Mouse (Mus musculus) liver, embryonic 11.5 days (tissue): ENCODE measurements at regions not wholly inside any gene's neighbourhood (a gene's known extent, or its start where the extent isn't known, plus 50 kb on each side); places are given as distances from the start of the nearest gene placed in this dataset.

Experiments used
- ATAC-seq: fragments of 200-750 bp; cut with Nextera tagmentation; replicated peaks from 2 replicates; pipeline ENCODE4 v1.8.0; 2017; ENCODE audit warnings: moderate number of reproducible peaks, mild to moderate bottlenecking, moderate TSS enrichment, moderate library complexity; ENCODE audit not compliant: low FRiP score
- DNase-seq: peaks from one replicate; pipeline ENCODE4 v3.0.0-alpha.2; 2017; ENCODE audit warnings: low spot score
- H3K27ac ChIP-seq: fragments of 300-500 bp; sonication (generic); 2 replicates; pipeline ENCODE4 v1.5.1; 2014; ENCODE audit warnings: mild to moderate bottlenecking, low read depth, low read length, control low read depth
- H3K27me3 ChIP-seq: fragments of 300-500 bp; sonication (generic); replicated peaks from 2 replicates; pipeline ENCODE4 v1.6.1; 2014; ENCODE audit warnings: low read length, mixed read lengths; ENCODE audit not compliant: control insufficient read depth, insufficient read depth
- H3K36me3 ChIP-seq: fragments of 300-500 bp; sonication (generic); 2 replicates; pipeline ENCODE4 v1.6.1; 2014; ENCODE audit warnings: mild to moderate bottlenecking, low read length, moderate library complexity, mixed read lengths; ENCODE audit not compliant: control insufficient read depth, insufficient read depth
- H3K4me1 ChIP-seq: fragments of 300-500 bp; sonication (generic); replicated peaks from 2 replicates; pipeline ENCODE4 v1.6.1; 2014; ENCODE audit warnings: low read length, mixed read lengths; ENCODE audit not compliant: control insufficient read depth, insufficient read depth
- H3K4me2 ChIP-seq: fragments of 300-500 bp; sonication (generic); 2 replicates; pipeline ENCODE4 v1.6.1; 2014; ENCODE audit warnings: mild to moderate bottlenecking, control low read depth, moderate library complexity
- H3K4me3 ChIP-seq: fragments of 300-500 bp; sonication (generic); 2 replicates; pipeline ENCODE4 v1.5.1; 2014; ENCODE audit warnings: low read depth, low read length, control low read depth
- H3K9ac ChIP-seq: fragments of 300-500 bp; sonication (generic); 2 replicates; pipeline ENCODE4 v1.6.1; 2014; ENCODE audit warnings: low read depth, low read length, control low read depth
- H3K9me3 ChIP-seq: fragments of 300-500 bp; sonication (generic); 2 replicates; pipeline ENCODE4 v1.6.1; 2016; ENCODE audit warnings: low read length, inconsistent platforms, mixed read lengths; ENCODE audit not compliant: control insufficient read depth
- WGBS: fragments of 180-500 bp; shearing (Covaris S2); extraction: QIAGEN DNeasy Blood & Tissue Kit; methylation state at CpG from one replicate; pipeline ENCODE4 v1.1.7; 2014; 5-methylcytosine and 5-hydroxymethylcytosine counted together

DNA sequence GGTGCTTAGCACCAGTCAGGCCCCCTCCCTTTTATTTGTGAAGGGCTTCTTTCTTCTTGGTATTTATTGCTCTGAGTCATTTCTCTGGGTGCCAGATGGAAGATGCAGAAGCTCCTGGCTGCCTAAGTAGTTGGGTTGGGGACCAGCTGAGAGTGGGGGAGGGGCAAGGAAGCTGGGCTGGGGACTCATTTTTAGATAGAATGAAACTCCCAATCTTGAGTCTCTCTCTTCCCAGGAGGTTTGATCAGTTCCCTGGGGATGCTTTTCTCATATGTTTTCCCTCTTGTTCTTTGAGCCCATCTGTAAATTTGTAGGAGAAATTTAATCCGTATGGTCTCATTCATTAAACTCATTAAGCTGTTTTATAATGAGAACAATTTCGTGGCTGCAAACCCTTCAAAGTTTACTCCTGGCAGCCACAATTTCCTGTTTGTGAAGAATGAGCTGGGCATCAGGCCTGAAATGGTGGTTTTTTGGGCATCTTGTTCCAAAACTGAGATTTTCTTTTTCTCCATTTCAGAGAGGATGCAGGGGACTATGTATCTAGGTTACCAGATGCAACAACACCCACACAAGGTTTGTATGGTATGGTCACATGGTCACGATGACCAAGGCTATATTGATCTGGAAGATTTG, 98.9 kb upstream of the Slit3 start:
- ATAC-seq (no peak), DNase-seq (no peak)
- Histone ChIP-seq H3K4me1 (no peaks in the 10 kb centered on the region), H3K36me3 (no peaks in the 10 kb centered on the region), H3K4me3 (no peak overlapping the region), H3K9ac (no peak overlapping the region), H3K4me2 (no peak overlapping the region), H3K27ac (no peak overlapping the region), H3K27me3 (no peaks in the 10 kb centered on the region), H3K9me3 (no peaks in the 10 kb centered on the region)
- 62% methylated on average over 3 of the region's 3 CpGs for WGBS

DNA sequence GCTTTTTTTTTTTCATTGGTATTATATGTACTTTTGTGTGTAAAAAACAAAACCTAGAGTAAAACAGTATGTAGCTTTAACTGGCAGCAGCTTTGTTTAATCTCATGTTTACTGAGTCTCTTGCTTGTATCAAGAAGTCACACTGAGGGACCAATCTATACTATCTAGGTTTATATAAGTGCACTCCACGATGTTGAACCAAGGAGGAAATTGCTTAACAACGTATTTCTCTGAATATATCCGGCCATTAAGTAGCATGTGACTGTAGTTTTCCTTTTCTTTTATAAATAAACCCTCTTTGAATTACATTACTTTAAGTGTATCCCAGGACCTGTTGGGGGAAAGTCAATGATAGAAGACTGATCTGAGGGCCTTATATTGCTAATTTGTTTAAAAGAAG, 104.0 kb upstream of the Slit3 start:
- Histone ChIP-seq H3K27me3 (no peaks in the 10 kb centered on the region), H3K4me2 (no peak overlapping the region), H3K4me1 (no peaks in the 10 kb centered on the region), H3K27ac (no peak overlapping the region), H3K36me3 (no peaks in the 10 kb centered on the region), H3K4me3 (no peak overlapping the region), H3K9me3 (no peaks in the 10 kb centered on the region), H3K9ac (no peak overlapping the region)
- 54% methylated on average over 3 of the region's 3 CpGs for WGBS
- no peak for ATAC-seq
- no peak for DNase-seq

DNA sequence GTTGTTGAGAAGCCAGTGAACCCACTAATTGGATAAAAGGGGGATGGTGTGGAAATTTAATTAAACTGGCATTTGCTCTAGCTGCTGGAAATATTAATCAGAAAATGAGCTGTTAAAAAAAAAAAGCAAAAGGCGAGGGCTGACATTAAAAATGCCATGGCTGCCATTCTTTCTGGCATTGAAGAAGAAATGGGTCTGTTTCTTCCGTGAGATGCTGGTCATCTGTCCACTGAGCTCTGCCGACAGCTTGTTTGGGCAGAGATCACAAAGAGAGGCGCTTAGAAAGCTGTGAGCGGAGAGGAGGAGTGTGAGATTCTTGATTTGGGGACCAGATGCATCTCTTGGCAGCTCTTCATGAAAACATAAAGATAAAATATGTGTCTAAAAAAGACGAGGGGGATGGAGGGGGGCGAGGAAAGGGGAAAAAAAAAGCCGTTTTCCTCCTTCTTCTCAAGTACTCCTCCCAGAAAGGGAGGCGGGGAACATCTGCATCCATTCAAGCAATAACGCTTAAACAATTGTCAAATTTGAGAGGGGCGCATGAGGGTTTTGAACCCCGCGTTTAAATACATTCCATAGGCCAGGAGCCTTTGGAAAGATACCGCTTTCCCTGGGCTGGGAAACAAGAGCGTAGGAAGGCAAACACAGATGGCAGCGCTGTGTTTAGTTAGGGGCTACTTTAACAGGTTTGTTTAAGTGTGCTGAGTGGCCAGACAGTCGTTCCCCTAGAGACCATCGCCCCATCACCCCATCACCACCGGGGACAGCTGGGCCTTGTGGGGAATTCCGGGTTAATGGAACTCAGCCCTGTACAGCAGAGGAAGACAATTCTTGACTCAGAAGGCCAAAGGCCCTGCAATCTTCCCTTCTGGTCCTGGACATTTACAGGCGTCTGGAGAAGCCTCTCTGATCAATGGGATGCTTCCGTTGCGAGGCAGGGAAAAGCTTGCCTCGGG, 109.2 kb upstream of the Slit3 start:
- H3K27me3 ChIP-seq = peaks cover 2% of the 10 kb centered on the region; the same call in 1 of the 2 replicates
- WGBS = 56% methylated on average over 24 of the region's 24 CpGs
- H3K4me3 ChIP-seq = no peak overlapping the region
- ATAC-seq (no peak; the same call in 1 of the 2 replicates), DNase-seq (no peak)
- H3K9ac ChIP-seq = no peak overlapping the region
- H3K27ac ChIP-seq = no peak overlapping the region
- no peak overlapping the region for H3K4me2 ChIP-seq
- no peaks in the 10 kb centered on the region for H3K9me3 ChIP-seq
- H3K36me3 ChIP-seq = no peaks in the 10 kb centered on the region
- H3K4me1 ChIP-seq = no peaks in the 10 kb centered on the region

DNA sequence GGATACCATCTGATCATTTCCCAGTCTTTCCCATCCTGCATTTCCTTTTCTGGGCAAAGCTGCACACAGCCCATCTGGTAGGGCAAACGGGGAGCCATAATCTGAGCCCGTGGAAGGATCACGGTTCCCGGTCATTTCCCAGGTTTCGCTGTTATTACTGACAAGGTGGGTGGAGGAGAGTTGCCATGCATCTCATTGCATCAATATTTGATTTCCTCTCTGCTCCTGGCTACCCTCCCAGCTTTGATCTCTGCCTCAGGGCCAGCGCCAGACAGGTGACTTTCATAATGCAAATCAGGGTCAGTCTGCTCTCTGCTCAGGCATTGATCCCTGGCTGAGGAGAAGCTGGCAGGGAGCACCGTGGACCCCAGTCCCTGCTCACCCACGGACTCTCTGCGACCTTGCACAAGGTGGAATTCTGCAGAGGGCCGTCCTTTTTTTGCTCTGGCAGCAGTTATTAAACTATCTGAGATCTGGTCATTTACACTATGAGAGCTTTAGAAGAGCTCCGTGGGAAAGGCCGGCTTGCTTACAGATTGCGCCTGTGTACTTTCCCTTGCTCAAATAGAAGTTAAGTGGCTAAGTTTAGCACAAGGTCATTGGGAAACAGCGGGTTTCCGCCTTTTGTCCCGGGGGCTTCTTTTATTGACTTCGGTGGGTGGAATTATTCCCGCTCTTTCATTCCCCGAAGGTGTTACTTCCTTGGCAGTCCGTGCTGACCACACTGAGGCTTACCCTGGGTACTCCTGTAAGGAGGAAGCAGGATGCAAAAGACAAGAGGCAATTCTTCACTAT, 114.1 kb upstream of the Slit3 start:
- H3K4me2 ChIP-seq = peak overlapping the region; percentile 31
- no peak overlapping the region for H3K9ac ChIP-seq
- H3K4me3 ChIP-seq = no peak overlapping the region
- H3K36me3 ChIP-seq = no peaks in the 10 kb centered on the region
- DNase-seq = peak; percentile 34
- H3K27me3 ChIP-seq = peaks cover 2% of the 10 kb centered on the region; the same call in 1 of the 2 replicates
- peak; percentile 56; the same call in 1 of the 2 replicates for ATAC-seq
- no peaks in the 10 kb centered on the region; the same call in 1 of the 2 replicates for H3K4me1 ChIP-seq
- peak overlapping the region; percentile 32 for H3K27ac ChIP-seq
- 27% methylated on average over 20 of the region's 20 CpGs for WGBS
- no peaks in the 10 kb centered on the region for H3K9me3 ChIP-seq

DNA sequence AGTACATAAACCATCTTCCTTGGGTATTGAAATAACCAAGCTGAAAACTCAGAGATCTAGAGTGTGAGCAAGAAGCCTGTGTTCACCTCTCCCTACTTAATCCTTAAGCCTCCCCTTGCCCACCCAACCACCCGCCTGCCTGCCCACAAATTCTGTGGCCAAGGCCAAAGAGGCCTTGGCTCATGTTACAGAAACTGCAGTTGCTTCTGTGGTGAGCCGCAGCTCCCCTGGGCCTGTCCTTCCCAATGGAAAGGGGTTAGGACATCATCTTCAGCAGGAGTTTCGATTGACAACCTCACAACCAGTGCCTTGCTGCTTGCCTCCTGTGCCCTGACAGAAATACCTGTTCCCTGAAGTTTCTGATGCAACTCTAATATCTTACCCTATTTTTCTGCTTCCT, 115.9 kb upstream of the Slit3 start:
- H3K4me2 ChIP-seq = no peak overlapping the region
- peaks cover 2% of the 10 kb centered on the region; the same call in 1 of the 2 replicates for H3K27me3 ChIP-seq
- ATAC-seq = no peak
- no peak overlapping the region for H3K27ac ChIP-seq
- H3K4me1 ChIP-seq = no peaks in the 10 kb centered on the region; the same call in 1 of the 2 replicates
- WGBS = 67% methylated on average over 3 of the region's 3 CpGs
- no peak overlapping the region for H3K9ac ChIP-seq
- no peak overlapping the region for H3K4me3 ChIP-seq
- no peaks in the 10 kb centered on the region for H3K9me3 ChIP-seq
- no peaks in the 10 kb centered on the region for H3K36me3 ChIP-seq
- no peak for DNase-seq

DNA sequence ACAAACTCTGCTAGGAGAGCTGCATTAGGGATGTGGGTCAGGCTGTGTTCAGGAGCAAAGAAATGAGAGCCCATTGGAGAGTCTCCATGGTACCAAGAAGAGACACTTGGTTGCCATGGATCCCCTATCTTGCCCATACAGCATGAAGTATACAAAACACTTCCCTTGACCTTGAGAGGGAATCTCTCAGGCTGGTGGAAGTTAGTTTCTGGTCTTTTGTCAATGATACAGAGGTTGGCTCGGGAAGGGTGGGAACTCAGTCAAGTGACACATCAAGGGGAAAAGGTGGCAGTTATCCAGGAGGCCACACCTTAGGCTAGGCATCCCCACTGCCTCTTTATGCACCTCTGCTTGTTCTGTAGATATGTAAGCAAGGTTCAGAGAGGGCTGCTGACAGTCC, 116.6 kb upstream of the Slit3 start:
- WGBS = 32% methylated on average over 1 of the region's 1 CpGs
- H3K9me3 ChIP-seq = no peaks in the 10 kb centered on the region
- no peaks in the 10 kb centered on the region; the same call in 1 of the 2 replicates for H3K4me1 ChIP-seq
- DNase-seq (no peak), ATAC-seq (no peak)
- no peak overlapping the region for H3K9ac ChIP-seq
- H3K27me3 ChIP-seq = peaks cover 2% of the 10 kb centered on the region; the same call in 1 of the 2 replicates
- H3K4me2 ChIP-seq = no peak overlapping the region
- no peaks in the 10 kb centered on the region for H3K36me3 ChIP-seq
- no peak overlapping the region for H3K4me3 ChIP-seq
- H3K27ac ChIP-seq = no peak overlapping the region

DNA sequence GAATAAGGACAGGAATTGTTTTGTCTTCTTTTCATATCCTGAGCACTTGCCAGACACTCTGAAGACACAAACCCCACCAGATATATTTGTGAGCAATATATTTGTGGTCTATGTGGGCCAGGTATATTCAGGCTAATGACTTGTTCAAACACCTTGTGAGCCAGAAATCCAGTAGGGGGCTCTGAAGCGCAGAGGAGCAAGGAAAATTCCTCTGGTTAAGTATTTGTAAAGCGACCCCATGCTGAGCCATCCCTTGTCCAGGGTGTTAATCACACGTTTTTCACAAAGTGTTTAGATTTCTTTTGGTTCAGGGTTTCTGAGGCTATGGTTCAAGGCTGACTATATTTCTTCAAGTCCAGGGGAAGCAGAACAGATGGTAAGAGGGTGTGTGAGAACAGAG, 117.1 kb upstream of the Slit3 start:
- H3K4me1 ChIP-seq = no peaks in the 10 kb centered on the region; the same call in 1 of the 2 replicates
- H3K4me3 ChIP-seq = no peak overlapping the region
- 24% methylated on average over 3 of the region's 3 CpGs for WGBS
- no peak for ATAC-seq
- no peak overlapping the region for H3K4me2 ChIP-seq
- H3K9ac ChIP-seq = no peak overlapping the region
- no peak overlapping the region for H3K27ac ChIP-seq
- DNase-seq = no peak
- H3K9me3 ChIP-seq = no peaks in the 10 kb centered on the region
- no peaks in the 10 kb centered on the region for H3K36me3 ChIP-seq
- peaks cover 2% of the 10 kb centered on the region; the same call in 1 of the 2 replicates for H3K27me3 ChIP-seq

DNA sequence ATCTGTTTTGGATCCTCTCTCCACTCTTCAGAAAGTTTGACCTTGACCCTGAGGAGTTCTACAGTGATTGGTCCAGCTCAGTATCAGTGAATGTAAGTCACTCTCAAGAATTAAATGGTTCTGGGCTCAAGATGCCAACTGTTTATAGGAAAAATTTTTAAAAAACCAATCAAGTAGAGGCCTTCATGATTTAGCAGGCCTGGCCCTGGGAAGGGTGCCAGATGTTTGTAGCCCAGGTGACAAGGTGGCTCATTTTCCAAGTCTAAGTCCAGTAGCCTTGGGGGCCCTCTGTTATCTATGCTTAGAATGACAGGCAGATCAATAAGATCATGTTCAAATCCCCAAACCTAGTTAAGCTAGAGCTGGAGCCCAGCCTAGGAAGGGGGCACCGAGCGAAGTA, 123.1 kb upstream of the Slit3 start:
- H3K27me3 ChIP-seq = no peaks in the 10 kb centered on the region
- H3K9me3 ChIP-seq = no peaks in the 10 kb centered on the region
- no peaks in the 10 kb centered on the region for H3K36me3 ChIP-seq
- H3K4me1 ChIP-seq = no peaks in the 10 kb centered on the region
- H3K9ac ChIP-seq = no peak overlapping the region
- ATAC-seq = no peak
- H3K4me3 ChIP-seq = no peak overlapping the region
- WGBS = 84% methylated on average over 2 of the region's 2 CpGs
- no peak overlapping the region for H3K27ac ChIP-seq
- no peak overlapping the region for H3K4me2 ChIP-seq
- no peak for DNase-seq
